Mouse (Mus musculus) megakaryocyte, embryonic 14.5 days (primary cell): Measurements from ENCODE around the gene Hcn3. TPM values are rescaled to one million over a fixed set of nuclear protein-coding genes. Genes with fewer than 3 reads are reported as not detected.

ENCODE experiments used
- H3K27me3 ChIP-seq: replicated peaks from 2 replicates; pipeline ENCODE3; 2012; ENCODE audit warnings: inconsistent platforms
- H3K36me3 ChIP-seq: replicated peaks from 2 replicates; pipeline ENCODE3; 2012; ENCODE audit warnings: low read length, inconsistent platforms, mixed read lengths
- H3K4me1 ChIP-seq: 2 replicates; pipeline ENCODE4 v1.6.1; 2012; ENCODE audit warnings: inconsistent platforms
- H3K4me3 ChIP-seq: replicated peaks from 2 replicates; pipeline ENCODE3; 2012; ENCODE audit warnings: moderate library complexity, mild to moderate bottlenecking, inconsistent platforms
- H3K9me3 ChIP-seq: 2 replicates; pipeline ENCODE4 v1.6.1; 2012; ENCODE audit warnings: inconsistent platforms
- FLI1 ChIP-seq: IDR thresholded peaks from 2 replicates; pipeline ENCODE4 v1.6.1; 2012; ENCODE audit warnings: low read length, inconsistent platforms, mixed read lengths
- GATA1 ChIP-seq: IDR thresholded peaks from 3 replicates; pipeline ENCODE4 v1.6.1; 2012; ENCODE audit warnings: mixed read lengths, low read length, inconsistent platforms, borderline replicate concordance
- polyA plus RNA-seq: library from polyadenylated mRNA; stranded (reverse); fragments of >175 nt; gene quantifications from 2 replicates; pipeline ENCODE4 v1.2.3, GENCODE M21; 2012; ENCODE audit warnings: low replicate concordance; ENCODE audit not compliant: insufficient read depth

Hcn3 gene
- polyA plus RNA-seq, 1 experiment: 0.36 TPM

GRCm38 (mm10) chr3:89147979-89148311 lies 12.1 kb downstream of the Hcn3 start:
- Histone ChIP-seq H3K4me1 (peaks cover 19% of the 10 kb centered on the region; the same call in 1 of the 2 replicates), H3K9me3 (no peaks in the 10 kb centered on the region), H3K36me3 (no peaks in the 10 kb centered on the region), H3K27me3 (peaks cover 84% of the 10 kb centered on the region), H3K4me3 (peak overlapping the region; percentile 3)
- TF ChIP-seq GATA1 (no peak), FLI1 (no peak)

- no peaks in the 10 kb centered on the region for H3K9me3 ChIP-seq
- H3K36me3 ChIP-seq: no peaks in the 10 kb centered on the region
- peaks cover 84% of the 10 kb centered on the region for H3K27me3 ChIP-seq
- H3K4me1 ChIP-seq: peaks cover 14% of the 10 kb centered on the region; the same call in 1 of the 2 replicates
- H3K4me3 ChIP-seq: no peak overlapping the region
- no peak for TF ChIP-seq FLI1
- no peak for TF ChIP-seq GATA1
Measured at GRCm38 (mm10) chr3:89147101-89147978, 12.7 kb downstream of the Hcn3 start.

- no peak for TF ChIP-seq GATA1
- TF ChIP-seq FLI1: no peak
- Histone ChIP-seq H3K4me1 (peaks cover 14% of the 10 kb centered on the region; the same call in 1 of the 2 replicates), H3K9me3 (no peaks in the 10 kb centered on the region)
Measured at GRCm38 (mm10) chr3:89145566-89145965, 14.4 kb downstream of the Hcn3 start.

GRCm38 (mm10) chr3:89144821-89145220 lies 15.2 kb downstream of the Hcn3 start:
- peaks cover 87% of the 10 kb centered on the region for H3K27me3 ChIP-seq
- TF ChIP-seq FLI1 (no peak), GATA1 (no peak)
- no peaks in the 10 kb centered on the region for H3K36me3 ChIP-seq
- no peak overlapping the region for H3K4me3 ChIP-seq
- H3K9me3 ChIP-seq: no peaks in the 10 kb centered on the region
- H3K4me1 ChIP-seq: peaks cover 14% of the 10 kb centered on the region; the same call in 1 of the 2 replicates

More at GRCm38 (mm10) chr3:89145566-89145965, 14.4 kb downstream of the Hcn3 start:
- Histone ChIP-seq H3K36me3 (no peaks in the 10 kb centered on the region), H3K27me3 (peaks cover 89% of the 10 kb centered on the region), H3K4me3 (no peak overlapping the region)

GRCm38 (mm10) chr3:89136365-89136764 lies 23.6 kb downstream of the Hcn3 start:
- no peaks in the 10 kb centered on the region for H3K9me3 ChIP-seq
- H3K27me3 ChIP-seq: peaks cover 69% of the 10 kb centered on the region
- no peak overlapping the region for H3K4me3 ChIP-seq
- TF ChIP-seq FLI1 (no peak), GATA1 (no peak)
- H3K4me1 ChIP-seq: peaks cover 28% of the 10 kb centered on the region
- no peaks in the 10 kb centered on the region for H3K36me3 ChIP-seq

GRCm38 (mm10) chr3:89135958-89136357 lies 24.0 kb downstream of the Hcn3 start, which contains the start of gene Pklr:
Pklr (plus strand) TSS chr3:89136142.
- H3K4me1 ChIP-seq: peaks cover 28% of the 10 kb centered on the region

GRCm38 (mm10) chr3:89133752-89134151 lies 26.2 kb downstream of the Hcn3 start:
- H3K4me3 ChIP-seq: no peak overlapping the region
- no peaks in the 10 kb centered on the region for H3K9me3 ChIP-seq
- H3K27me3 ChIP-seq: peaks cover 61% of the 10 kb centered on the region
- no peak for TF ChIP-seq FLI1
- TF ChIP-seq GATA1: no peak
- no peaks in the 10 kb centered on the region for H3K36me3 ChIP-seq
- H3K4me1 ChIP-seq: peaks cover 34% of the 10 kb centered on the region

More at GRCm38 (mm10) chr3:89135958-89136357, 24.0 kb downstream of the Hcn3 start, which contains the start of gene Pklr:
- Histone ChIP-seq H3K27me3 (peaks cover 65% of the 10 kb centered on the region), H3K36me3 (no peaks in the 10 kb centered on the region), H3K4me3 (peak within 1 kb of the TSS; percentile 14), H3K9me3 (no peaks in the 10 kb centered on the region)
- no peak for TF ChIP-seq GATA1
- TF ChIP-seq FLI1: no peak

- no peak for TF ChIP-seq FLI1
- no peak for TF ChIP-seq GATA1
- Histone ChIP-seq H3K4me1 (peaks cover 38% of the 10 kb centered on the region), H3K4me3 (no peak overlapping the region)
Measured at GRCm38 (mm10) chr3:89133063-89133450, 26.9 kb downstream of the Hcn3 start.

GRCm38 (mm10) chr3:89132285-89133062 lies 27.5 kb downstream of the Hcn3 start:
- Histone ChIP-seq H3K27me3 (peaks cover 67% of the 10 kb centered on the region), H3K4me1 (peaks cover 38% of the 10 kb centered on the region), H3K9me3 (no peaks in the 10 kb centered on the region), H3K4me3 (peak overlapping the region; percentile 51), H3K36me3 (no peaks in the 10 kb centered on the region)
- no peak for TF ChIP-seq GATA1

More at GRCm38 (mm10) chr3:89133063-89133450, 26.9 kb downstream of the Hcn3 start:
- peaks cover 62% of the 10 kb centered on the region for H3K27me3 ChIP-seq
- H3K36me3 ChIP-seq: no peaks in the 10 kb centered on the region
- H3K9me3 ChIP-seq: no peaks in the 10 kb centered on the region
